Mouse (Mus musculus): ENCODE results near the gene Aspscr1.

DNA sequence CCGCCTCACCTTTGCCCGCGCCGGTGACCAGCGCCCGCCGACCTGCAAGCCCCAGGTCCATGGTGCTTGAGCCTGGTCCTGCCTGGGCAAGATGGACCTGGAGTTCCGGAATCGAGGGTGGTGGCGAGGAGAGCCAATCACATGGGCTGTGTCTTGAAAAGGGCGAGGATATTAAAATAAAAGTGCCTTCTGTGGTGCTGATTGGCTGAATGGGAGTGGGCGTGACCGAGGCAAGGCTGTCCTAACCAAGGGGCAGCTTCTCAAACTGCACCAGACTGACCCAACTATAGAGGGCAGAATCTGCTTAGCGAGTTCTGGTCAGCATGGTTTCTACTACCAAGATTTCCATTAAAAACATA is 54.4 kb downstream of the Aspscr1 start, which contains the start of gene Dcxr:
- TF ChIP-seq GATA1 (IDR thresholded peaks at IDR 0.05; ENCODE audit: borderline replicate concordance, low read length) (no peak), CTCF (IDR thresholded peaks at IDR 0.05; ENCODE audit: low read depth, low read length) (no peak), GATA2 (IDR thresholded peaks at IDR 0.05; ENCODE audit: borderline replicate concordance, low read depth, low read length) (no peak), TAL1 (conservative IDR thresholded peaks at IDR 0.05; ENCODE audit: low read depth, low read length) (no peak), POLR2AphosphoS5 (IDR thresholded peaks at IDR 0.05; ENCODE audit: insufficient replicate concordance, low read depth, low read length) (no peak)

Measured in G1E (cell line).